Mouse (Mus musculus) embryonic facial prominence, embryonic 14.5 days (tissue): ENCODE measurements around the gene Pla2g6. TPM values are rescaled to one million over a fixed set of nuclear protein-coding genes. Genes with fewer than 3 reads are reported as not detected.

Source experiments
- ATAC-seq: fragments of 200-750 bp; cut with Nextera tagmentation; 2 replicates; pipeline ENCODE4 v1.8.0; 2017; ENCODE audit warnings: low read depth, moderate number of reproducible peaks, moderate TSS enrichment
- DNase-seq: peaks from one replicate; pipeline ENCODE4 v3.0.0-alpha.2; 2015; ENCODE audit warnings: low spot score
- H3K27ac ChIP-seq: fragments of 300-500 bp; sonication (generic); replicated peaks from 2 replicates; pipeline ENCODE4 v1.5.1; 2014; ENCODE audit warnings: low read depth, mild to moderate bottlenecking, low read length, moderate library complexity
- H3K27me3 ChIP-seq: fragments of 300-500 bp; sonication (generic); replicated peaks from 2 replicates; pipeline ENCODE4 v1.6.1; 2014; ENCODE audit warnings: low read length; ENCODE audit not compliant: control insufficient read depth, insufficient read depth
- H3K36me3 ChIP-seq: fragments of 300-500 bp; sonication (generic); 2 replicates; pipeline ENCODE4 v1.6.1; 2014; ENCODE audit warnings: low read length, mixed read lengths; ENCODE audit not compliant: control insufficient read depth, insufficient read depth
- H3K4me1 ChIP-seq: fragments of 300-500 bp; sonication (generic); 2 replicates; pipeline ENCODE4 v1.6.1; 2014; ENCODE audit warnings: antibody characterized with exemption, low read length; ENCODE audit not compliant: control insufficient read depth, insufficient read depth
- H3K4me2 ChIP-seq: fragments of 300-500 bp; sonication (generic); 2 replicates; pipeline ENCODE4 v1.6.1; 2014; ENCODE audit warnings: low read depth, mild to moderate bottlenecking, low read length, moderate library complexity, mixed read lengths
- H3K4me3 ChIP-seq: fragments of 300-500 bp; sonication (generic); 2 replicates; pipeline ENCODE4 v1.5.1; 2014; ENCODE audit warnings: low read depth, mild to moderate bottlenecking, low read length
- H3K9ac ChIP-seq: fragments of 300-500 bp; sonication (generic); 2 replicates; pipeline ENCODE4 v1.6.1; 2014; ENCODE audit warnings: low read depth, mild to moderate bottlenecking, low read length, moderate library complexity, mixed read lengths
- H3K9me3 ChIP-seq: fragments of 300-500 bp; sonication (generic); 2 replicates; pipeline ENCODE4 v1.6.1; 2016; ENCODE audit warnings: low read length; ENCODE audit not compliant: control insufficient read depth
- WGBS: fragments of 180-500 bp; shearing (Covaris S2); extraction: QIAGEN DNeasy Blood & Tissue Kit; methylation state at CpG from one replicate; pipeline ENCODE4 v1.1.7; 2014; 5-methylcytosine and 5-hydroxymethylcytosine counted together
- polyA plus RNA-seq: library from polyadenylated mRNA; unstranded; fragments of >200 nt; fragmentation: Nextera tagmentation; extraction: Ambion mirVana; gene quantifications from 2 replicates; pipeline ENCODE4 v1.2.1, GENCODE M21; 2014

Gene Pla2g6
- polyA plus RNA-seq, 1 experiment from 2014 or later = 13.3 TPM

DNA sequence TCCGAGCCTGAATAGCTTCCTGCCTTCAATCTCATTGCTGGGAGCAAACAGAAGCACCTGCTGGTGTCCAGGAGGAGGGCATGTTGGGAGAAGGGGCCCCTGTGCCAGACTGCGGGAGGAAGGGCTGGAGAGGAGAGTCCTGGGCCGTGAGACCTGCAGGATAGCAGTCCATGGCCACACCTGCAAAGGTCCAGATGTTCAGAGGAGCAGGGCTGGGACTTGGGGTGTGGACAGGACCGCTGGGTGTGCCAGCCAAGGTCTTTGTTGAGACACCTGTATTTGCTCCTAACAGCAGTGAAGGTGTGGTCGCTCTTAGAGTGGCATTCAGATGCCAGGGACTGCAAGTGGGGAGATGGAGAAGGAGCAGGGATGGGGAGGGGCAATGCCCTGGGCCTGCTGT, 45.8 kb downstream of the Pla2g6 start:
- H3K4me3 ChIP-seq = no peak overlapping the region
- no peaks in the 10 kb centered on the region for H3K4me1 ChIP-seq
- H3K27ac ChIP-seq = no peak overlapping the region
- H3K9ac ChIP-seq = no peak overlapping the region
- no peaks in the 10 kb centered on the region for H3K27me3 ChIP-seq
- no peak for ATAC-seq
- DNase-seq = no peak
- no peaks in the 10 kb centered on the region for H3K9me3 ChIP-seq
- no peaks in the 10 kb centered on the region for H3K36me3 ChIP-seq
- 72% methylated on average over 5 of the region's 5 CpGs for WGBS
- H3K4me2 ChIP-seq = no peak overlapping the region

DNA sequence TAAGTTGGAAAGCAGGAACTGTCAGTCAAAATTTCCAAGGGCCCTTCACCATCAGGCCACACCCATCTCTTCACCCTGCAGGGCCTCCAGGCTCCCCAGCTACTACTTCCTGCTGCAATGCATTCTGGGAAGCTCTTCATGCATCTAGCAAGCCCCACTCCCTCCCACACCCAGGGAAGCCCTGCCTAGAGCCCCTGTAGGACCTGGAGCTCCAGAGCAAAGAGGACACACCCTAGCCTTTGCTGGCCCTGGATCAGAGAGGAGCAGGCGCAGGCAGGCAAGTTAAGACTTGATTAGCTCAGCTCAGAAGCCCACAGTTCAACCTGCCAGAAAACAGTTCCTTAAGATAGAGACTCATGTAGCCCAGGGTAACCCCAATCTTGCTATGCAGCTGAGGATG, 46.8 kb downstream of the Pla2g6 start:
- Histone ChIP-seq H3K27ac (no peak overlapping the region), H3K4me1 (no peaks in the 10 kb centered on the region), H3K4me3 (no peak overlapping the region), H3K9me3 (no peaks in the 10 kb centered on the region), H3K4me2 (no peak overlapping the region), H3K36me3 (no peaks in the 10 kb centered on the region), H3K9ac (no peak overlapping the region), H3K27me3 (no peaks in the 10 kb centered on the region)
- DNase-seq (peak; percentile 86), ATAC-seq (peak; percentile 56; the same call in 1 of the 2 replicates)
- 100% methylated on average over 1 of the region's 1 CpGs for WGBS

DNA sequence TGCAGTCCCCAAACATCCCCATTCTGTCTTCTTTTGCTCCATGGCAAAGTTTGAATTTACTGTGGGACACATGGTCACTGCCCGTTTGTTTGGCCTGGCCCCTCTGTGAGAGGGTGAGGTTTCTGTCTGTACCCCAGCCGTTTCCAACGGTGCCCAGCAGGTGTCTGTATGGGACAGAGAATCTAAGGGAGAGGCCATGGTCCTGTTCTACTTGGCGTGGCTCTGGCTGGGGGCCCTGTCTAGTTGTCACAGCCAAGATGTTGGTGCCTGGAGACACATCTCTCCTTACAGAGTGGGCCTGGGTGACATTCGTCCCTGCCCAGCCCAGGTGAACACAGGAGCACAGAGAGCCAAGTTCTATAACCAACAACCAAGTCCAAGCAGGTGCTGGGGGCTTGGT, 47.3 kb downstream of the Pla2g6 start:
- Histone ChIP-seq H3K4me2 (no peak overlapping the region), H3K4me3 (no peak overlapping the region), H3K27me3 (no peaks in the 10 kb centered on the region), H3K9me3 (no peaks in the 10 kb centered on the region), H3K9ac (no peak overlapping the region), H3K4me1 (no peaks in the 10 kb centered on the region), H3K27ac (no peak overlapping the region), H3K36me3 (no peaks in the 10 kb centered on the region)
- ATAC-seq (no peak), DNase-seq (no peak)
- 54% methylated on average over 5 of the region's 5 CpGs for WGBS

DNA sequence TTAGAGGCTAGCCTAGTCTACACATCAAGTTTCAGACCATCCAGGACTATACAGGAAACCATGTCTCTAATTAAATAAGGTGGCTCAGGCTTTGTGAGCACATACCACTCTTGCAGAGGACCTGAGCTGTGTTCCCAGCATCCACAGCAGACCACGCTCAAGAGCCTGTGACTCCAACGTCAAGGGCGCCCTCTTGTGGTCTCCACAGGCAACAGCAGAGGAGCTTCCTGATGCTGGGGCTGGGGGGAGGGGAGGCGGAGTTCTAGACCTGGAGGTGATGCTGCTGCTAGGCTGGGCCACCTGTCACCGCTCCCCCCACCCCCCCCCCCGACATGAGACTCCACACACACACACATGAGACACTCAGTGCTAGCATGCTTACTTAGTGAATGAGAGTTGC, 48.0 kb downstream of the Pla2g6 start:
- Histone ChIP-seq H3K9ac (no peak overlapping the region), H3K4me3 (no peak overlapping the region), H3K27ac (no peak overlapping the region), H3K4me2 (no peak overlapping the region), H3K9me3 (no peaks in the 10 kb centered on the region), H3K27me3 (no peaks in the 10 kb centered on the region), H3K4me1 (no peaks in the 10 kb centered on the region), H3K36me3 (no peaks in the 10 kb centered on the region)
- DNase-seq = no peak
- ATAC-seq = no peak
- WGBS = 23% methylated on average over 6 of the region's 6 CpGs

DNA sequence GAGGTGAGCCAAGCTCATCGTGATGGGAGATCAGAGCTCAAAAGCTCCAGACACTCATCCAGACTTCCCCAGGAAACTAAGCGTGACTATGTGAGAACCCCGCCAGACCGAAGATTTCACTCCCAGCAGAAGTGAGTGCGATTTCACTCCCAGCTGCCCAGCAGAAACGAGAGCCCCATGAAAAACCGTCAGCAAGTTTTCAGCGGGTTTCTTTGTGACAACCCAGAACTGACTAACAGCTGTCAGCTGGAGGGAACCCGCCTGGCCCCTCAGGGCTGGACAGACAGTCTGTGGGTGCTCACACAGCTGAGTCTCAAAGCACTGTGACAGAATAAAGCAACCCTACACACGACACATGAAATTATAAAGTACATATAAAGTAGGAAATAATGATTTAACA, 50.5 kb downstream of the Pla2g6 start:
- Histone ChIP-seq H3K27ac (no peak overlapping the region), H3K4me1 (no peaks in the 10 kb centered on the region), H3K27me3 (no peaks in the 10 kb centered on the region), H3K4me3 (no peak overlapping the region), H3K36me3 (no peaks in the 10 kb centered on the region), H3K4me2 (no peak overlapping the region), H3K9ac (no peak overlapping the region), H3K9me3 (no peaks in the 10 kb centered on the region)
- DNase-seq (peak; percentile 51), ATAC-seq (no peak)
- WGBS = 42% methylated on average over 10 of the region's 10 CpGs

DNA sequence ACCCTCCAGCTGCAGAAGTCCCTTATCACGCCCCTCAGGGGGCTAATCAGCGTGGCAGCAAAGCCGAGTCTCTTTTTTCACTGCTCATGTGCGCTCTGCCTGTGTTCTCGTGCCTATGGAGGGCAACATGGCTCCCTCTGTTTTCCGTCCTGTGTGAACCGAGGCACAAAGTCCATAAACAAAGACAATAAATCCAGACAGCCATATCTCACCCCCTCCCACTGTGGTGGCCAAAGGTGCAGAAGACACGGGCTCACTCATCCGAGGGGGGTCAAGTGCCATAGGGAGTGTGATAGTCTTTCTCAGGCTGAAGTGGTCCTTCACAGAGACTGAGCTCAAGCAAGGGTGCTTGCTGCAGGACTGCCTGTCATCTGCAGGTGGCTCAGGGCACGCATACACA, 55.2 kb downstream of the Pla2g6 start:
- no peak for ATAC-seq

DNA sequence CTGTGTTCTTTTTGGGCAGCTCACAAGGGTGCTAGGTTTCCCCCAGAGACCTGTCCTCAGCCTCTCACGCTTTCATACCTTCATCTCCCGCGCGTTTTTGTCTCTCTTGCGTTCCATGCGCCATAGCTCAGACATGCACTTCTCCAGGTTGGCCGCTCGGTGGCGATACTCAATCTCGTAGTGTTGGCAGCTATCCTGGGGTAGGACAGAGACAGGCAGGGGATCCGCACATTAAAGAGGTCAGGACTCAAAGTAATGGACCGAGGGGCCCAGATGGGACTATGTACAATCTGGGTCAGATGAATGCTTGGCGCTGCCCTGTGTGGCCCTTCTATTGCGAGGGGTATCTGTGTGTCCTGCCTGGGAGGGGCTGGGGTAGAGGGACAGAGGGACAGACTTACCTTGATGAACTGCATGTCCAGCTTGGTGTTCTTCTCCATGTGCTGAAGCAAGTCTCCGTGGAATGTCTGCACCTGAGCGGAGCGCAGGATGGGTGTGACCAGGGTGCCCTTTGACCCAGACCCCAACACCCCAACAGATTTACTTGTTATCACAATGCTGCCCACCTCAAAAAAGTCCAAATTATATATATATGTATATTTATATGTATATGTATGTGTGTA, 57.0 kb downstream of the Pla2g6 start:
- Histone ChIP-seq H3K9me3 (no peaks in the 10 kb centered on the region), H3K4me3 (peak overlapping the region; percentile 32; the same call in 1 of the 2 replicates), H3K4me1 (peaks cover 3% of the 10 kb centered on the region; the same call in 1 of the 2 replicates), H3K27me3 (peaks cover 16% of the 10 kb centered on the region), H3K9ac (no peak overlapping the region), H3K4me2 (peak overlapping the region; percentile 56), H3K36me3 (no peaks in the 10 kb centered on the region), H3K27ac (no peak overlapping the region)
- WGBS = 14% methylated on average over 17 of the region's 17 CpGs
- DNase-seq = peak; percentile 36
- ATAC-seq = peak; percentile 19; the same call in 1 of the 2 replicates

More for the DNA sequence above, 55.2 kb downstream of the Pla2g6 start:
- peaks cover 13% of the 10 kb centered on the region for H3K27me3 ChIP-seq
- H3K27ac ChIP-seq = no peak overlapping the region
- H3K4me1 ChIP-seq = peaks cover 3% of the 10 kb centered on the region; the same call in 1 of the 2 replicates
- H3K9me3 ChIP-seq = no peaks in the 10 kb centered on the region
- H3K9ac ChIP-seq = no peak overlapping the region
- DNase-seq = no peak
- no peaks in the 10 kb centered on the region for H3K36me3 ChIP-seq
- 51% methylated on average over 10 of the region's 10 CpGs for WGBS
- no peak overlapping the region for H3K4me2 ChIP-seq
- H3K4me3 ChIP-seq = no peak overlapping the region

DNA sequence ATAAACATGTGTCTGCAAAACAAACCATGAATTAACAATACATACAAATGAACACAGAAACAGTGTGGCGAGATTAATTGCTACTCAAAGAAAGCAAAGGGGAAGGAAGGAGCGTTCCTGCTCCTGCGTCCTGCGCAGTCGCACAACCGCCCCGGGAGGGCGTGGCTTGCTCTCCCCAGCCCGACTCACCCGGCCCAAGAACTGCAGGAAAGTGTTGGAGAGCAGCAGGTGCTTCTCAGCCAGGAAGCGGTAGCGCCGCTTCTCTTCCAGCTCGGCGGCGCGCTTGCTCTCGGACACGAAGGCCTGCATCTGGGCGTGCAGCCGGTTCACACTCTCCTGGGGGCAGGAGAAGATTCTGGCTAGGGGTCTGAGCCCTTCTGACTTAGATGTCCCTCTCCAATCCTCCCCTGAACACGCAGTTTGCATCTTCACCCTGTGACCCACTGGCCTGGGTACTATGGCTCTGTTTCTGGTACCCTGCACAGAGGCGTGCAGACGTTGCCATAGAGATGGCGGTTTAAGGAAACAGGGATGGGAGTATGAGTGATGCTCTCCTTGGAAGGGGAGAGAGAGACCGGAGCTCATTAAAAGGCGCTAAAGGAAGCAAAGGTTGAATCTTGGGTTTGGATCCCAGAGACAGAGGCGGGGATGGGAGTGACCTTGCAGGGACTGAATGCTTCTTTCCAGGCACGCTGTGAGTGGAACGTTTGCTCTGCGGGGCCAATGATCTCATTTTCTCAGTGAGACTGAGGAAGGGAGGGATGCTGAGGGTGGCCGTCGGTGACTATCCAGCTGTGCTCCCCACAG, 57.7 kb downstream of the Pla2g6 start:
- no peaks in the 10 kb centered on the region for H3K36me3 ChIP-seq
- peak overlapping the region; percentile 15; the same call in 1 of the 2 replicates for H3K9ac ChIP-seq
- peaks cover 3% of the 10 kb centered on the region; the same call in 1 of the 2 replicates for H3K4me1 ChIP-seq
- H3K4me3 ChIP-seq = peak overlapping the region; percentile 32
- H3K9me3 ChIP-seq = no peaks in the 10 kb centered on the region
- H3K27me3 ChIP-seq = peaks cover 16% of the 10 kb centered on the region
- DNase-seq (peak; percentile 85), ATAC-seq (peak; percentile 72)
- WGBS = 3% methylated on average over 20 of the region's 33 CpGs
- H3K4me2 ChIP-seq = peak overlapping the region; percentile 56
- no peak overlapping the region for H3K27ac ChIP-seq
